Mouse (Mus musculus): ENCODE data around the gene Agbl1. TPM values are rescaled to one million over a fixed set of nuclear protein-coding genes. Genes with fewer than 3 reads are reported as not detected.

Agbl1 gene
- polyA plus RNA-seq, 1 experiment = not detected

GRCm38 (mm10) chr7:76791247-76791646 lies 561.6 kb downstream of the Agbl1 start:
- no peaks in the 10 kb centered on the region for H3K27me3 ChIP-seq (ENCODE audit: control insufficient read depth, insufficient read depth, insufficient read length)
- no peaks in the 10 kb centered on the region for H3K79me3 ChIP-seq (ENCODE audit: low read depth)
- TF ChIP-seq MYOG (IDR thresholded peaks at IDR 0.05; ENCODE audit: control insufficient read depth, extremely low read depth, insufficient read length) (no peak), MYOD1 (IDR thresholded peaks at IDR 0.05; ENCODE audit: control insufficient read depth, insufficient read length, low read depth) (no peak), CTCF (IDR thresholded peaks at IDR 0.05; ENCODE audit: control insufficient read depth, insufficient read depth, insufficient read length) (no peak), CEBPB (IDR thresholded peaks at IDR 0.05; ENCODE audit: low read depth) (no peak), FOSL1 (IDR thresholded peaks at IDR 0.05; ENCODE audit: insufficient read depth, low read length, poor library complexity, severe bottlenecking) (no peak), USF1 (IDR thresholded peaks at IDR 0.05; ENCODE audit: low read depth) (no peak), MAX (IDR thresholded peaks at IDR 0.05) (no peak)
- no peaks in the 10 kb centered on the region for H3K79me2 ChIP-seq (ENCODE audit: control insufficient read depth, insufficient read depth)
- H3K4me3 ChIP-seq (ENCODE audit: insufficient read depth, poor library complexity, severe bottlenecking) = no peak overlapping the region
- H3ac ChIP-seq (ENCODE audit: control insufficient read depth, insufficient read length, low read depth) = no peak overlapping the region
- H3K36me3 ChIP-seq (ENCODE audit: control insufficient read depth, insufficient read depth) = no peaks in the 10 kb centered on the region

GRCm38 (mm10) chr7:76810003-76810402 lies 580.3 kb downstream of the Agbl1 start:
- Histone ChIP-seq H3K79me3 (ENCODE audit: low read depth) (no peaks in the 10 kb centered on the region), H3K36me3 (ENCODE audit: control insufficient read depth, insufficient read depth) (no peaks in the 10 kb centered on the region), H3K4me3 (ENCODE audit: insufficient read depth, poor library complexity, severe bottlenecking) (no peak overlapping the region), H3K27me3 (ENCODE audit: control insufficient read depth, insufficient read depth, insufficient read length) (no peaks in the 10 kb centered on the region), H3K79me2 (ENCODE audit: control insufficient read depth, insufficient read depth) (no peaks in the 10 kb centered on the region), H3ac (ENCODE audit: control insufficient read depth, insufficient read length, low read depth) (no peak overlapping the region)
- no peak for TF ChIP-seq MYOD1 (IDR thresholded peaks at IDR 0.05; ENCODE audit: control insufficient read depth, insufficient read length, low read depth)
- no peak for TF ChIP-seq CEBPB (IDR thresholded peaks at IDR 0.05; ENCODE audit: low read depth)
- TF ChIP-seq USF1 (IDR thresholded peaks at IDR 0.05; ENCODE audit: low read depth) = no peak

GRCm38 (mm10) chr7:76820571-76820970 lies 590.9 kb downstream of the Agbl1 start:
- Histone ChIP-seq H3K27me3 (ENCODE audit: control insufficient read depth, insufficient read depth, insufficient read length) (no peaks in the 10 kb centered on the region), H3ac (ENCODE audit: control insufficient read depth, insufficient read length, low read depth) (no peak overlapping the region), H3K36me3 (ENCODE audit: control insufficient read depth, insufficient read depth) (no peaks in the 10 kb centered on the region), H3K79me3 (ENCODE audit: low read depth) (no peaks in the 10 kb centered on the region), H3K79me2 (ENCODE audit: control insufficient read depth, insufficient read depth) (no peaks in the 10 kb centered on the region), H3K4me3 (ENCODE audit: insufficient read depth, poor library complexity, severe bottlenecking) (no peak overlapping the region)
- TF ChIP-seq CEBPB (IDR thresholded peaks at IDR 0.05; ENCODE audit: low read depth) = no peak
- TF ChIP-seq CTCF (IDR thresholded peaks at IDR 0.05; ENCODE audit: control insufficient read depth, insufficient read depth, insufficient read length) = no peak
- no peak for TF ChIP-seq MYOG (IDR thresholded peaks at IDR 0.05; ENCODE audit: control insufficient read depth, extremely low read depth, insufficient read length)
- TF ChIP-seq FOSL1 (IDR thresholded peaks at IDR 0.05; ENCODE audit: insufficient read depth, low read length, poor library complexity, severe bottlenecking) = no peak
- no peak for TF ChIP-seq MAX (IDR thresholded peaks at IDR 0.05)

GRCm38 (mm10) chr7:76842146-76842545 lies 612.5 kb downstream of the Agbl1 start:
- no peaks in the 10 kb centered on the region for H3K36me3 ChIP-seq (ENCODE audit: control insufficient read depth, insufficient read depth)
- no peaks in the 10 kb centered on the region for H3K27me3 ChIP-seq (ENCODE audit: control insufficient read depth, insufficient read depth, insufficient read length)
- no peaks in the 10 kb centered on the region for H3K79me3 ChIP-seq (ENCODE audit: low read depth)
- TF ChIP-seq CEBPB (IDR thresholded peaks at IDR 0.05; ENCODE audit: low read depth) (no peak), MYOD1 (IDR thresholded peaks at IDR 0.05; ENCODE audit: control insufficient read depth, insufficient read length, low read depth) (no peak), MYOG (IDR thresholded peaks at IDR 0.05; ENCODE audit: control insufficient read depth, extremely low read depth, insufficient read length) (no peak), CTCF (IDR thresholded peaks at IDR 0.05; ENCODE audit: control insufficient read depth, insufficient read depth, insufficient read length) (no peak)
- no peak overlapping the region for H3ac ChIP-seq (ENCODE audit: control insufficient read depth, insufficient read length, low read depth)
- no peak overlapping the region for H3K4me3 ChIP-seq (ENCODE audit: insufficient read depth, poor library complexity, severe bottlenecking)
- no peaks in the 10 kb centered on the region for H3K79me2 ChIP-seq (ENCODE audit: control insufficient read depth, insufficient read depth)

- Histone ChIP-seq H3K27me3 (ENCODE audit: control insufficient read depth, insufficient read depth, insufficient read length) (no peaks in the 10 kb centered on the region), H3K79me2 (ENCODE audit: control insufficient read depth, insufficient read depth) (no peaks in the 10 kb centered on the region), H3ac (ENCODE audit: control insufficient read depth, insufficient read length, low read depth) (no peak overlapping the region), H3K79me3 (ENCODE audit: low read depth) (no peaks in the 10 kb centered on the region), H3K36me3 (ENCODE audit: control insufficient read depth, insufficient read depth) (no peaks in the 10 kb centered on the region), H3K4me3 (ENCODE audit: insufficient read depth, poor library complexity, severe bottlenecking) (no peak overlapping the region)
- TF ChIP-seq CTCF (IDR thresholded peaks at IDR 0.05; ENCODE audit: control insufficient read depth, insufficient read depth, insufficient read length) = no peak
- TF ChIP-seq FOSL1 (IDR thresholded peaks at IDR 0.05; ENCODE audit: insufficient read depth, low read length, poor library complexity, severe bottlenecking) = no peak
- no peak for TF ChIP-seq USF1 (IDR thresholded peaks at IDR 0.05; ENCODE audit: low read depth)
- no peak for TF ChIP-seq MYOG (IDR thresholded peaks at IDR 0.05; ENCODE audit: control insufficient read depth, extremely low read depth, insufficient read length)
- TF ChIP-seq MYOD1 (IDR thresholded peaks at IDR 0.05; ENCODE audit: control insufficient read depth, insufficient read length, low read depth) = no peak
- TF ChIP-seq CEBPB (IDR thresholded peaks at IDR 0.05; ENCODE audit: low read depth) = no peak
- no peak for TF ChIP-seq MAX (IDR thresholded peaks at IDR 0.05)
These were observed 659.9 kb downstream of the Agbl1 start for GRCm38 (mm10) chr7:76889416-76890209.

- no peaks in the 10 kb centered on the region for H3K36me3 ChIP-seq (ENCODE audit: control insufficient read depth, insufficient read depth)
- no peak overlapping the region for H3K4me3 ChIP-seq (ENCODE audit: insufficient read depth, poor library complexity, severe bottlenecking)
- H3K79me2 ChIP-seq (ENCODE audit: control insufficient read depth, insufficient read depth) = no peaks in the 10 kb centered on the region
- H3K27me3 ChIP-seq (ENCODE audit: control insufficient read depth, insufficient read depth, insufficient read length) = no peaks in the 10 kb centered on the region
- no peaks in the 10 kb centered on the region for H3K79me3 ChIP-seq (ENCODE audit: low read depth)
- H3ac ChIP-seq (ENCODE audit: control insufficient read depth, insufficient read length, low read depth) = no peak overlapping the region
- no peak for TF ChIP-seq CTCF (IDR thresholded peaks at IDR 0.05; ENCODE audit: control insufficient read depth, insufficient read depth, insufficient read length)
- TF ChIP-seq MYOG (IDR thresholded peaks at IDR 0.05; ENCODE audit: control insufficient read depth, extremely low read depth, insufficient read length) = no peak
- TF ChIP-seq FOSL1 (IDR thresholded peaks at IDR 0.05; ENCODE audit: insufficient read depth, low read length, poor library complexity, severe bottlenecking) = no peak
- TF ChIP-seq CEBPB (IDR thresholded peaks at IDR 0.05; ENCODE audit: low read depth) = no peak
These were observed 674.4 kb downstream of the Agbl1 start for GRCm38 (mm10) chr7:76904096-76904495.

All from C2C12 (cell line).